Mouse (Mus musculus) kidney, postnatal 4 days (tissue): ENCODE results near the gene Dhrs7b.

Experiments
- DNase-seq, 2 experiments: peaks; one replicate each; pipeline ENCODE4 v3.0.0; 2021; ENCODE audit warnings: mixed read lengths in 2 of 2

The Dhrs7b gene

GRCm38 (mm10) chr11:60902486-60902885 is 72.1 kb downstream of the Dhrs7b start:
- DNase-seq = peak in 1 of 2 experiments; percentile 26

GRCm38 (mm10) chr11:60903661-60904061 is 73.2 kb downstream of the Dhrs7b start:
- no peak for DNase-seq

GRCm38 (mm10) chr11:60905407-60906120 is 75.1 kb downstream of the Dhrs7b start:
- DNase-seq = no peak

- no peak for DNase-seq
These were observed 76.0 kb downstream of the Dhrs7b start for GRCm38 (mm10) chr11:60906449-60906848.

GRCm38 (mm10) chr11:60908073-60908472 is 77.6 kb downstream of the Dhrs7b start:
- DNase-seq = peak; percentile 37 to 38

- DNase-seq = no peak
These were observed 79.2 kb downstream of the Dhrs7b start for GRCm38 (mm10) chr11:60909626-60910025.
